Mouse (Mus musculus) kidney, postnatal 0 days (tissue): ENCODE data around the gene Entpd1. TPM values are rescaled to one million over a fixed set of nuclear protein-coding genes. Genes with fewer than 3 reads are reported as not detected.

Source experiments
- ATAC-seq: fragments of 200-750 bp; cut with Nextera tagmentation; replicated peaks from 2 replicates; pipeline ENCODE4 v1.8.0; 2017; ENCODE audit warnings: low read depth, moderate number of reproducible peaks, moderate TSS enrichment, moderate library complexity; ENCODE audit not compliant: low FRiP score
- DNase-seq: peaks from one replicate; pipeline ENCODE4 v3.0.0-alpha.2; 2016; ENCODE audit warnings: low spot score
- H3K27ac ChIP-seq: fragments of 300-500 bp; sonication (generic); 2 replicates; pipeline ENCODE4 v1.5.1; 2014; ENCODE audit warnings: mild to moderate bottlenecking
- H3K27me3 ChIP-seq: fragments of 300-500 bp; sonication (generic); 2 replicates; pipeline ENCODE4 v1.6.1; 2014; ENCODE audit warnings: low read length, mixed read lengths; ENCODE audit not compliant: insufficient read depth
- H3K36me3 ChIP-seq: fragments of 300-500 bp; sonication (generic); 2 replicates; pipeline ENCODE4 v1.6.1; 2014; ENCODE audit warnings: low read length, mixed read lengths; ENCODE audit not compliant: insufficient read depth
- H3K4me1 ChIP-seq: fragments of 300-500 bp; sonication (generic); replicated peaks from 2 replicates; pipeline ENCODE4 v1.6.1; 2014; ENCODE audit warnings: antibody characterized with exemption, low read length, mixed read lengths; ENCODE audit not compliant: insufficient read depth
- H3K4me2 ChIP-seq: fragments of 300-500 bp; sonication (generic); 2 replicates; pipeline ENCODE4 v1.6.1; 2014; ENCODE audit warnings: mild to moderate bottlenecking, low read length, moderate library complexity, mixed read lengths
- H3K4me3 ChIP-seq: fragments of 300-500 bp; sonication (generic); replicated peaks from 2 replicates; pipeline ENCODE4 v1.5.1; 2014; ENCODE audit warnings: low read depth, low read length
- H3K9ac ChIP-seq: fragments of 300-500 bp; sonication (generic); 2 replicates; pipeline ENCODE4 v1.6.1; 2014; ENCODE audit warnings: low read depth, low read length
- H3K9me3 ChIP-seq: fragments of 300-500 bp; sonication (generic); replicated peaks from 2 replicates; pipeline ENCODE4 v1.6.1; 2016; ENCODE audit warnings: low read length, inconsistent platforms, mixed read lengths
- CTCF ChIP-seq: IDR thresholded peaks from 2 replicates; pipeline ENCODE4 v1.5.1; 2016; ENCODE audit warnings: antibody characterized with exemption, low read depth, mild to moderate bottlenecking, moderate library complexity
- WGBS: fragments of 180-500 bp; shearing (Covaris S2); extraction: QIAGEN DNeasy Blood & Tissue Kit; methylation state at CpG from one replicate; pipeline ENCODE4 v1.1.7; 2014; 5-methylcytosine and 5-hydroxymethylcytosine counted together
- polyA plus RNA-seq: library from polyadenylated mRNA; unstranded; fragments of >200 nt; fragmentation: Nextera tagmentation; extraction: Ambion mirVana; gene quantifications from 2 replicates; pipeline ENCODE4 v1.2.1, GENCODE M21; 2015

The Entpd1 gene
- polyA plus RNA-seq = 8.5 and 9.1 TPM in 2 replicates

GRCm38 (mm10) chr19:40611830-40612506, at the start of gene Entpd1, which contains the start of gene Tctn3:
TSS of gene Entpd1 (plus strand) at chr19:40612366.
TSS of gene Tctn3 (minus strand) at chr19:40612233.
- Histone ChIP-seq H3K9me3 (no peaks in the 10 kb centered on the region), H3K27ac (no peak within 1 kb of the TSS), H3K36me3 (peaks cover 19% of the 10 kb centered on the region), H3K4me1 (0 out of 2 replicates have a peak, but pooled peaks cover 4% of the 10 kb centered on the region), H3K4me3 (peak within 1 kb of the TSS; percentile 53), H3K4me2 (peak within 1 kb of the TSS; percentile 64), H3K9ac (peak within 1 kb of the TSS; percentile 57), H3K27me3 (no peaks in the 10 kb centered on the region)
- DNase-seq = peak; percentile 99
- ATAC-seq = peak; percentile 100
- peak; percentile 99 for TF ChIP-seq CTCF
- under 1% methylated on average over 45 of the region's 45 CpGs for WGBS

GRCm38 (mm10) chr19:40563880-40564645, 48.1 kb upstream of the Entpd1 start:
- DNase-seq (no peak), ATAC-seq (no peak)
- Histone ChIP-seq H3K4me1 (no peaks in the 10 kb centered on the region), H3K9ac (no peak overlapping the region), H3K9me3 (no peaks in the 10 kb centered on the region), H3K27ac (no peak overlapping the region), H3K27me3 (no peaks in the 10 kb centered on the region), H3K36me3 (peaks cover 44% of the 10 kb centered on the region), H3K4me2 (no peak overlapping the region), H3K4me3 (no peak overlapping the region)
- WGBS = 85% methylated on average over 10 of the region's 10 CpGs
- TF ChIP-seq CTCF = no peak

GRCm38 (mm10) chr19:40567616-40568015, 44.5 kb upstream of the Entpd1 start:
- ATAC-seq (no peak), DNase-seq (no peak)
- TF ChIP-seq CTCF = no peak
- Histone ChIP-seq H3K27ac (no peak overlapping the region), H3K4me1 (no peaks in the 10 kb centered on the region), H3K4me2 (no peak overlapping the region), H3K27me3 (no peaks in the 10 kb centered on the region), H3K9me3 (no peaks in the 10 kb centered on the region; the same call in 1 of the 2 replicates), H3K4me3 (no peak overlapping the region), H3K9ac (no peak overlapping the region), H3K36me3 (peaks cover 49% of the 10 kb centered on the region)
- WGBS = 91% methylated on average over 3 of the region's 3 CpGs

GRCm38 (mm10) chr19:40570726-40571125, 41.4 kb upstream of the Entpd1 start:
- Histone ChIP-seq H3K9me3 (no peaks in the 10 kb centered on the region; the same call in 1 of the 2 replicates), H3K4me3 (no peak overlapping the region), H3K36me3 (peaks cover 36% of the 10 kb centered on the region), H3K4me2 (no peak overlapping the region), H3K4me1 (no peaks in the 10 kb centered on the region), H3K9ac (no peak overlapping the region), H3K27me3 (no peaks in the 10 kb centered on the region), H3K27ac (no peak overlapping the region)
- no peak for DNase-seq
- ATAC-seq = peak; percentile 68; the same call in 1 of the 2 replicates
- 76% methylated on average over 9 of the region's 9 CpGs for WGBS
- no peak for TF ChIP-seq CTCF

- H3K36me3 ChIP-seq = 0 out of 2 replicates have a peak, but pooled peaks cover 13% of the 10 kb centered on the region
- H3K27ac ChIP-seq = no peak overlapping the region
- no peak overlapping the region for H3K9ac ChIP-seq
- no peak for TF ChIP-seq CTCF
- H3K9me3 ChIP-seq = no peaks in the 10 kb centered on the region
- WGBS = 60% methylated on average over 5 of the region's 5 CpGs
- H3K4me1 ChIP-seq = no peaks in the 10 kb centered on the region
- no peak for DNase-seq
- no peak for ATAC-seq
- H3K4me2 ChIP-seq = no peak overlapping the region
- H3K27me3 ChIP-seq = no peaks in the 10 kb centered on the region
- H3K4me3 ChIP-seq = no peak overlapping the region
Measured at GRCm38 (mm10) chr19:40575438-40575837, 36.7 kb upstream of the Entpd1 start.

- no peak overlapping the region for H3K4me3 ChIP-seq
- DNase-seq (no peak), ATAC-seq (no peak)
- H3K9me3 ChIP-seq = no peaks in the 10 kb centered on the region
- WGBS = 93% methylated on average over 2 of the region's 2 CpGs
- no peak overlapping the region for H3K4me2 ChIP-seq
- H3K27ac ChIP-seq = no peak overlapping the region
- no peak for TF ChIP-seq CTCF
- peaks cover 5% of the 10 kb centered on the region; the same call in 1 of the 2 replicates for H3K36me3 ChIP-seq
- no peaks in the 10 kb centered on the region for H3K27me3 ChIP-seq
- H3K9ac ChIP-seq = no peak overlapping the region
- H3K4me1 ChIP-seq = no peaks in the 10 kb centered on the region
Measured at GRCm38 (mm10) chr19:40580902-40581301, 31.3 kb upstream of the Entpd1 start.
